Mouse (Mus musculus): ENCODE results near the gene Ptpn3.
A peak's percentile ranks its signal among the peaks of the same experiment; 100 is the strongest.

Ptpn3 gene

GRCm38 (mm10) chr4:57165654-57166053 is 136.0 kb downstream of the Ptpn3 start:
- no peak for DNase-seq

DNA sequence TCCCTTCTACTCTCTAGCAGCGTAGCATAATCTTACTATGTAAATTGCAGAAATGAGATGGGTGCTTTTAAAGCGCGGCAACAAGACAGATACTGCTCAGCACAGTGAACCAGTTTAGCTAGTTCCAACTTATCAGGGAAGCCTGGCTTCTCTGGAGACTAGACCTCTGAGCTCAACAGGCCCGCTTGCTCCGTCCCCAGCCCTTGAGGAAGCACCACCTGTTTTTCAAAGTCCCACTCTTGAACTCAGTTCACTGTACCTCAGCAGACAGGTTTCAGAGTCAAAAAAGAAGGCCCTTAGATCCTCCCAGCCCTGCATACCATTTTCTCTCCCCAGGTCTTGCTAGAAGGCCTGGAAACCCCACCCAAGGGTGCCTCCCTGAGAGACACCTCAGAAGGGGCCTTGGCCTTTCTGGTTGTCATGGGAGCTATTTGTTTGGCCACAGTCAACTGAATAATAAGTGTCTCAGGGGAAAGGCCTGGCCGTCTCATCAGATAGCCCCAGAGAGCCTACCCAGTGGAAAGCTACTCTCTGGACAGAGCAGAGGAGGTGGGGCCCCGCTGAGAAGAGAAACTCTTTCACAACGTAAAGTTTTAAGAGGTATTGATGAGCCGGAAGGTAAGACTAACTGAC is 136.9 kb downstream of the Ptpn3 start:
- no peak for DNase-seq

DNA sequence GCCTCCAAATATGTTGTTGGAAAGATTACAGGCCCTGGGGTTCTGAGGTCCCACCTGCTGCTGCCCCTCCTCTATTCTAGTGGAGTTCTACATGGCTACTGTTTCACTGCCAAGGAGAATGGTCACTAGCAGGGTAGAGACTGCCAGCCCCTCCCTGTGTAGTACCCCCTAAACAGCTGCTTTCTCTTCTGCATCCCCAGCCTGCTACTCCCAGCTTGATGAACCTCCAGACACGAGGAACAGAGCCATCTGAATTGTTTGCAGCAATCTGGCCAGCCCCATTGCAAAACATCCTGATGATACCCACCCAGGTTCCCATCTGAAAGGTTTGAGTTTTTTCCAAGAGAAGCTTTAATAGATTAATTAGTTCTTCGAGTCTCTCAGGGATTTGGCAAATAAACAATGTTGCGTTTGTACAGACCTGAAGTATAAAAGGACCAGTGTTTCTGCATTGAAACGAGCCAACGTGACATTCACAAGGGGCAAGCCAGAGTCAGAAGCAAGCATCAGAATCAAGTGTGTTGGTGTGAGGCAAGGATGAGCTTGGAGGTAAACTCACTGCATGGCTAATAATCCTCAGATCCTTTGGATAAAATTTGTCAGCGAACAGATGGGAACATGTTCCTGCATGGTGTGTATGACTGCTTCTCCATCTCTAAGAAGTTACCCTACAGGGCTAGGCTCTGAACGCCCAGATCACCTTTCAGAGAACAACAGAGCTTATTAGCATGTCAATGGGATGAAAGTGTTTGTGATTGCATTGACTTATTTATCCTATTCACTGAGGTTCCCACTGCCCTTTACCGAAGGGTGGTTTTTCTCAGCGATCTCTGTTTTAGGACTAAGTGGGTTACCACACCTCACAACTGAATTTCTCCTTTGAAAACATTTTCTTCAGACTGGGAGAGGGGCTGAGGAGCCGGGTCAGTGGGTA is 138.6 kb downstream of the Ptpn3 start:
- DNase-seq, result no peak

DNA sequence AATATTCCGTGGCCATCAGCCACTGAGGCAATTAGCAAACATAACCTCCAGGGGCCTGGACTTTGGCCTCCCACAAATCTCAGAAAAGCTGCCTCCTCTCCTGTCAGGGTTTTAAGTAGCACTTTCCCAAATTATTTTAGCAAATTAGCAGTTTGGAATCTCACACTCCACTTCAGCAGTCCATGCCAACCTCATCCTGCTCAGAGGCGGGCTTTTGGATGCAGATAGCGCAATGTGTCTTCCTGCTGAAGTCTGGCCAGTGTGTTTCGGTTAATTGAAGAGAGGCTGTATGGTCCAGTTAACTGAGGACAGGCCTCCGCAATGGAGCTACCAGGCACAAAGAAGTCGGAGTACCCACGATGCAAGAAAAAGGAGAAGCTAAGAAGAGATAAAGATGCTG is 141.1 kb downstream of the Ptpn3 start:
- no peak for DNase-seq

- peak in 1 of 2 experiments; percentile 41 for DNase-seq
Observed at GRCm38 (mm10) chr4:57156549-57157169, 145.0 kb downstream of the Ptpn3 start.

DNA sequence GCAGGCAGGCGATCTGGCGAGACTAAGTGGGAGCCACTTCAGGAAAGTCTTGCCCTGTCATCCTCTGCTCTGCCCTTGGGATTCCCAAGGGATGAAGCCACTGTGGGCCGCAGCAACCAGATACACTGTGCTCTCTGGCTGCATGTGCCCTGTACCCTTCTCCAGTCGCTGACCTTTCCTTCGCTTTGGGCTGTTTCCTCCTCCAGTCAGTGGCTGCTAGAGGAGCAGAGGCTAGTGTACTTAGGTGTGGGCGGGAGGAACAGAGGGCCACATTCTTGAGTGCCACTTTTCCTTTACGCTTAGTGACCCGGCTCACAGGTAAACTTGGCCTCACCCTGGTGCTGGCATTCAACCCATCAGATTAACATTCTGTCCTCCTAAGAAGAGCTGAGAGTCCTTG is 147.8 kb downstream of the Ptpn3 start:
- no peak for DNase-seq

DNA sequence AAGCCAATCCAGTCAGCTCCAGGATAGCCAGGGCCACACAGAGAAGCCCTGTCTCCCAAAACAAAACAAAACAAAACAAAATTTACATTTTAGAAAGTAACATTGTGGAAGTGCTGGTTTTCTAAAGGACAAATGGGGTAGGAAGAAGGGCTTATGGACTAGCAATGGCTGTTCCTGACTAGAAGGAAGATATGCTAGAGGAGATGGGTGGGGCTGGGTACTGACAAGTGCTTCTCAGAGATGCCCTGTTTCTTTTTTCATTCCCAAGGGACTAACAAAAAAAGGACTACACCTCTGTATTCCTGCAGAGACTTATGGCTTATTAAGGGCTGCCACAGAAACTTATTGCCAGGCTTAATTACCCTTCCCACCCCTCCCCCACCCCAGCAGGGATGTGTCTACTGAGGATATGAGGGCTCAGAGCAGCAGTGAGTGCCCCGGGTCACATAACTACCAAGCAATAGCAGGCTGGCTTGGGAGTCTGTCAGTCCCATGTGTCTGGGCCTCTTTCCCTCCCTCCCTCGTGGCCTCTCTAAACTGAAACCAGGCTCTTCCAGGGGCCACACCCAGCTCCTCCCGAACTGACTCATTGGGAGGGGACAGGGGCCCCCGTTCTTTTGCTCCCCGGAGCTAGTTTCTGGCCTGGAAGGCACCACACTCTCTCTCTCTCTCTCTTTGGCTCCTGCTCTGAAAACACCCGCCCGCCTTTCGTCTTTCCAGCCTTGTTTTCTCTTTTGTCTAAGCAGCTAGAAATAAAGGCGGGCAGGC is 148.4 kb downstream of the Ptpn3 start:
- DNase-seq, result no peak

- no peak for DNase-seq
Observed at GRCm38 (mm10) chr4:57148182-57148581, 153.5 kb downstream of the Ptpn3 start.

- peak; percentile 90 to 95 for DNase-seq
Observed at GRCm38 (mm10) chr4:57143026-57143937, 158.4 kb downstream of the Ptpn3 start, which contains the start of gene Epb41l4b. TSS of gene Epb41l4b (minus strand) at chr4:57143437.

- peak; percentile 72 to 75 for DNase-seq
Observed at GRCm38 (mm10) chr4:57142374-57143025, 159.1 kb downstream of the Ptpn3 start.

DNA sequence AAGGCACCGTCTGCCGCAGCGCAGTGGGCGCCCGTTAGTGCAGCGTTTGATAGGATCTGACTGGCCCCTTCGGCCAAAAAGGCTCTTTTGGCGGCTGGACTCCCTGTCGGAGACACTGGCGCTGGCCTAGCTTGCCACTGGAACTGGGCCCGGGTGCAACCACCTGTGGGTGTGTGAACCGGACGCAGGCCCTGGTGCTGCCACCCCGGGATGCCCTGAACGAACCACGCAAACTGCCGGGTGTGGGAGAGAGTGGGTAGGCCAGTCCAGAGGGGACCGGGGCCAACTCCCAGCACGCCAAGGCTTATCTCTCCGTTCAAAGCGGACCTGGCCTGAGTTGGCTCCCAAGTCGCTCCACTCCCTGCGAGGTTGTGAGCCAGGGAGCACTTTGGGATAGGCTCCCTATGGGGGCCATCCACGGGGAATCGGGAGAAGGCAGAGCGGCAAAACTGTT is 159.7 kb downstream of the Ptpn3 start:
- DNase-seq, result peak; percentile 92

GRCm38 (mm10) chr4:57140992-57141717 is 160.5 kb downstream of the Ptpn3 start:
- peak; percentile 68 to 69 for DNase-seq
